Mouse (Mus musculus) small intestine, adult 2 months (tissue): ENCODE data around the gene Ugt1a5.

ENCODE experiments used
- CTCF ChIP-seq: fragments of 200-500 bp; IDR thresholded peaks from 2 replicates; pipeline ENCODE4 v1.5.1; 2012; ENCODE audit warnings: low read depth, mild to moderate bottlenecking, control low read depth, inconsistent platforms, low read length, moderate library complexity, mixed read lengths; ENCODE audit not compliant: insufficient replicate concordance, insufficient read length; ENCODE audit errors: extremely low read depth
- POLR2A ChIP-seq: fragments of 200-500 bp; IDR thresholded peaks from 2 replicates; pipeline ENCODE4 v1.6.1; 2012; ENCODE audit warnings: low read depth, mild to moderate bottlenecking, control low read depth, inconsistent platforms, low read length, moderate library complexity

DNA sequence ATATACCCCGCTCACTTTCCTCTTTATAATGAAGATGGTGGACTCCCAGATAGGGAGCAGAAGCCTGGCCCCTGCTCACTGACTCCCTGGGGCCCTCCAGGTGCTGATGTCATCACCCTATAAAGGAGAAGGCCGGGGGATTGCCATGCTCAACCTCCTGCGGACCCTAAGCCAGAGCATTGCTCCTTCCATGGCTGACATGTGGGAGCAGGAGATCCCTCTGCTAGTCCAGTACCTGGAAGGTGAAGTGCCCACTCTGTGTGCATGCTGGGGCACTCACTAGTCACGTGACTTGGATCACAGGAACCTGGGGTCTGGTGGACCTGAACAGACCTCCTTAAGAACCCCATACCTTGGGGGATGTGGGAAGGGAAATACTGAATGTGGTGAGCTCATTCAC lies 74.8 kb downstream of the Ugt1a5 start:
- no peak for TF ChIP-seq POLR2A
- no peak for TF ChIP-seq CTCF
